Mouse (Mus musculus): ENCODE measurements around the gene C1galt1c1. TPM values are rescaled to one million over a fixed set of nuclear protein-coding genes. Genes with fewer than 3 reads are reported as not detected.

Gene C1galt1c1
- polyA plus RNA-seq, 1 experiment from 2014 or later: 13.1 TPM

DNA sequence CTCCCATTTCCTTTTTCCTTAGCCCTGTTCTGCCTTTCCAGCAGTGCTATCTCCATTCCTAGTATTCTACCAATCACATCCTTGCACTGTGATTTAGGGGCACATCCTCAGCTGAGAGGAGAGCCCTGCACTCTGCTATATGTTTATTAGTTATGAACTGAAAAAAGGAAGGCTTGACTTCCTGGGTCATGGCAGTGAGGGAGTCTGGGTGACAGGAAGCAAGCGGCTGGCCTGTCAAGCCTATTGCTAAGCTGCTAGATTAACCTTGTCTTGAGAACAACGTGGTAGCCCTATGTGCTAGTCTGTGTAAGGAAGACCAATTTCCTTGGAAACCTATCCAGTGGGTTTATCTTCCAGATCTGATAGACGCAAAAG, 33.9 kb downstream of the C1galt1c1 start:
- Histone ChIP-seq H3K27ac (peak overlapping the region; percentile 58), H3K4me1 (no peaks in the 10 kb centered on the region), H3K4me3 (peak overlapping the region; percentile 62), H3K9me3 (replicated peaks) (no peaks in the 10 kb centered on the region), H3K36me3 (no peaks in the 10 kb centered on the region), H3K27me3 (replicated peaks) (no peaks in the 10 kb centered on the region), H3K9ac (peak overlapping the region; percentile 59), H3K4me2 (peak overlapping the region; percentile 68)
- peak; percentile 62 for ATAC-seq
- 7% methylated on average over 3 of the region's 3 CpGs for WGBS (ENCODE audit: insufficient replicate concordance)

DNA sequence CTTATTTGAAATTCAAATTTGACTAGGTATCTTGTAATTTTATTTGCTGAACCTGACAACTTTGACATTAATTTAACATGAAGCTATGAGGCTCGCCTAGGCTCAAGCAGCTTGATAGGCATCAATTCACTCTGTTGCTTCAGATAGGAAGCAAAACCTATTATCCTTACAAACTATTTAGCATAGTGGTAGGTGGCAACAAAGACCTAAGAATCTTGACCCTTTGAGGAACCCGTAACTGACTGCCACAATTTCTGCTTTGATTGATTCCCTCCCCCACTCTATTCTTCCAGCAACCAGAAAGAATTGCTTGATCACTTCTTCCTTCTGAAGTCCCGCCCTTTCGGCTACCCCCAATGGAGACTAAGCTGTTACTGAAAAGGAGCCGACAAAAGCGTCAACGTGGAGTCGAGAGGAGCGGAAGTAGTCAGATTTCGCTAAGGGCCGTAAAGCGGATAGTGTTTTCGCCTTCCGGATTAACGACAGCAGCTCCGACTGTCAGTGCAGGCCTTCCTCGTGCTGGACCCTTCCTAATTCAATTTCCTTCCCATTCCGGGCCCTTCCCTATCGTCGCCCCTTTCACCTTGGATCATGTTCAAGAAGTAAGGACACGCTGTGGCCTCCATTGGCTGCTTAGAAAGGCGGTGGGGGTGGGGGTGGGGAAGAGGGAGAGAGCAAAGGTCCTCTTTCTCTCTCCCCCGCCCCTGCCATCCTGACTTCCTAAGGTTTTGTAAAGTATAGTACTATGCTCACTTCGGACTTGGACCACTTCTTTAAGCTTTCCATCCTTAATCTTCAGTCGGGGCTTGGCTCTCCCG, 34.5 kb downstream of the C1galt1c1 start, which contains the start of gene Mcts1:
Gene Mcts1 (plus strand): TSS at position 402 of the 818 bp plus-strand sequence.
- H3K36me3 ChIP-seq: no peaks in the 10 kb centered on the region
- peak within 1 kb of the TSS; percentile 58 for H3K27ac ChIP-seq
- no peaks in the 10 kb centered on the region for H3K4me1 ChIP-seq
- no peaks in the 10 kb centered on the region for H3K27me3 ChIP-seq (replicated peaks)
- peak within 1 kb of the TSS; percentile 62 for H3K4me3 ChIP-seq
- peak; percentile 72 for ATAC-seq
- H3K9me3 ChIP-seq (replicated peaks): no peaks in the 10 kb centered on the region
- peak within 1 kb of the TSS; percentile 68 for H3K4me2 ChIP-seq
- WGBS (ENCODE audit: insufficient replicate concordance): 6% methylated on average over 26 of the region's 26 CpGs
- peak within 1 kb of the TSS; percentile 59 for H3K9ac ChIP-seq

DNA sequence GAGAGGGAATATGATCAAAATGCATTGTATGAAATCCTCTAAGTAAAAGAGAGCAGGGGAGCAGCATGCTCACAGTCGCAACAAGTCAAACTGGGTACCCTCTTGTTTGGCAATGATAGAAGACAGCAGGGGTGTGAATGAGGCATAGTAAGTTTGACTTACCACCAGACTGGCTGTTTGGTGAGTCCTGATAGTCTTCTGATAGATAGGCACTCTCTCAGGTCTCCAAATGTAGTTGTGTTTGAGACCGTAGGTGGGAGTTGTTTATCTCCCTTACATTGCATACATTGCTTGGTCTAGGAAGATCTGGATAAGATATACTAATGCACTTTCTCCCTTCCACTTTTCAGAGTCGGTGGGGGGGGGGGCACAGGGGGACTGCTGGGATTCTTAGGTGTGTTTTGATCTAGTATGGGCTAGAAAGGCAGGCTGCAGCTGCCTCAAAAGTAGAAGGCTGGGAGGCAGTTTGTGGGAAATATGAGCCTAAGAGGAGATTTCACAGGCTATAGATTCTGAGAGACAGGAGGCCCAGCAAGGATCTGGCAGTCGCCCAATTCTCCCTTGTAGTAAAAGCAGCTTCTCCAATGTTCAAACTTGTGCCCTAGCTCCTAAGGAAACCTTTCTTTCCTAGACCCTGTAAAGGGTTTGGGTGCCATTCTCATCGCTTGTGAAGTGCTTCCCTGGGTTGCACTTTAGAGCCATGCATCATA, 41.6 kb downstream of the C1galt1c1 start:
- H3K27me3 ChIP-seq (replicated peaks): no peaks in the 10 kb centered on the region
- 36% methylated on average over 5 of the region's 5 CpGs for WGBS (ENCODE audit: insufficient replicate concordance)
- H3K9ac ChIP-seq: no peak overlapping the region
- H3K9me3 ChIP-seq (replicated peaks): no peaks in the 10 kb centered on the region
- H3K4me2 ChIP-seq: peak overlapping the region; percentile 24; the same call in 1 of the 2 replicates
- H3K4me3 ChIP-seq: no peak overlapping the region
- ATAC-seq: peak; percentile 81
- peak overlapping the region; percentile 70 for H3K27ac ChIP-seq
- H3K4me1 ChIP-seq: peaks cover 47% of the 10 kb centered on the region
- no peaks in the 10 kb centered on the region for H3K36me3 ChIP-seq

DNA sequence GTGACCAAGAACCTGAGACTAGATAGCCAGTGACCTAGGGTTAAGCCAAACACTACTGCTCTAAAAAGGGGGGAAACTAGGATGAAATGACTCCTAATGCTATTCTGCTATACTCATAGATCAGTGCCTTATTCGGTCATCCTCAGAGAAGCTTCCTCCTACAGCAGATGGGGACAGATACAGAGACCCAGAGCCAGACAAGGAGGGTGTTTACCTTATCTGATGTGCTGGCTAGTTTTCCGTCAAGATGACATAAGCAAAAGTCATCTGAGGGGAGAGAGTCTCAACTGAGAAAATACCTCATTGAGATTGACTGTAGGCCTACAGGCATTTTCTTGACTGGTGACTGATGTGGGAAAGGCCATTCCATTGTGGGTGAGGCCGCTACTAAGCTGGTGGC, 43.1 kb downstream of the C1galt1c1 start:
- peak overlapping the region; percentile 70; the same call in 1 of the 2 replicates for H3K27ac ChIP-seq
- no peak overlapping the region for H3K4me3 ChIP-seq
- WGBS (ENCODE audit: insufficient replicate concordance): 47% methylated on average over 3 of the region's 3 CpGs
- no peaks in the 10 kb centered on the region for H3K9me3 ChIP-seq (replicated peaks)
- no peaks in the 10 kb centered on the region for H3K27me3 ChIP-seq (replicated peaks)
- H3K4me2 ChIP-seq: no peak overlapping the region
- peak; percentile 66 for ATAC-seq
- H3K36me3 ChIP-seq: no peaks in the 10 kb centered on the region
- peaks cover 47% of the 10 kb centered on the region for H3K4me1 ChIP-seq
- no peak overlapping the region for H3K9ac ChIP-seq

DNA sequence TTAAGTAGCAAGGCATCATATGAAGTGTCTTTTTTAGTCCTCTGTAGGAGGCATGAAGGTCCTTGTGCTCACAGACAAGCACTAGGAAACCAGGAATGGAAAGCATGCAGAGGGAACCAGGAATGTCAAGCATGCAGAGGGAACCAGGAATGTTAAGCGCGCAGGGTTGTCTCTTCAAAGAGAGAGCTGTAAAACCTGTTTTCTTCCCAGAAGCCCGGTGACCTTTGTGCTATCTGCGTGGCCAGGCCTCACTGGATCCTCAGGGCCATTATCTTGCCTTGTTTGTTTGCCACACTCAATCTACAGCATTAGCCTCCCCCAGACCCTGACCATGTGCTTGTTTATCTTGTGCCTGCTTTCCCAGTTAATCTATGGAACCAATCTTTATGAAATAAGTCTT, 45.1 kb downstream of the C1galt1c1 start:
- peak overlapping the region; percentile 62 for H3K27ac ChIP-seq
- 31% methylated on average over 4 of the region's 4 CpGs for WGBS (ENCODE audit: insufficient replicate concordance)

DNA sequence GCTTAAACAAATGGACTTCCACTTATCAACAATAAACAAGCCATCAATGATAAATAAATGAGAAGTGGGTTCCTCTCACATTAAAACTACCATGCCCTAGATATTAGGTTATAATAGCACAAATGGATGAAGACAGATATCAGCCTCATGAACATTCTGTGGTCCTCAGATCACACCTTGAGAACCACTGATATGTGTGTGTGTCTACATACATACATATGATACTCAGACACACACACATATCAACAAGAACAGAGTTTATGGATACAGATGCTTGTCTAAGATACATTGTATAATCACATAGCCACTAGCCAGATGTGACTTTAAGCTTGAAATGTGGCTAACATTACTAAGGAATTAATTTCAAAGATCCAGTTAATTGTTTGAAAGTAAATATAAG, 51.6 kb downstream of the C1galt1c1 start:
- Histone ChIP-seq H3K27ac (no peak overlapping the region), H3K4me3 (no peak overlapping the region), H3K9ac (no peak overlapping the region), H3K4me1 (peaks cover 24% of the 10 kb centered on the region), H3K27me3 (replicated peaks) (no peaks in the 10 kb centered on the region), H3K36me3 (no peaks in the 10 kb centered on the region), H3K9me3 (replicated peaks) (no peaks in the 10 kb centered on the region), H3K4me2 (no peak overlapping the region)
- peak; percentile 82 for ATAC-seq

More for the DNA sequence above, 45.1 kb downstream of the C1galt1c1 start:
- Histone ChIP-seq H3K4me3 (no peak overlapping the region), H3K4me2 (no peak overlapping the region), H3K9ac (no peak overlapping the region; the same call in 1 of the 2 replicates), H3K27me3 (replicated peaks) (no peaks in the 10 kb centered on the region), H3K4me1 (peaks cover 47% of the 10 kb centered on the region), H3K9me3 (replicated peaks) (no peaks in the 10 kb centered on the region), H3K36me3 (no peaks in the 10 kb centered on the region)
- ATAC-seq: peak; percentile 77

DNA sequence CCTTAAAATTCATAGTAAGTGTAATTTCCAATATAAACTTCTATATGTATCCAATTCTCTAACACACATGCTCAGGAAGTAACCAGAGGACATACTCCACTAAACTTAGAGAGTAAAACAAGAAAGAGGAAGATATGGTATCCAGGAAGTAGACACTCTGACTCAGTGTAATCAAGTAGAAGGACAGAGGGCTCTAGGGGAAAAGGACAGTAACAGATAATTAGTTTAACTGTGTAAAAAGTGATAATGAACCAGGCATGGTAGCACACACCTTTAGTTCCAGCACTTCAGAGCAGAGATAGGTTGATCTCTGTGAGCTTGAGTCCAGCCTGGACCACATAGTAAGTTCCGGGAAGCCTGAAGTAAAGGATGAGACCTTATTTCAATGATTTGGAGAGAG, 53.7 kb downstream of the C1galt1c1 start:
- WGBS (ENCODE audit: insufficient replicate concordance): 65% methylated on average over 1 of the region's 1 CpGs
- Histone ChIP-seq H3K4me2 (no peak overlapping the region), H3K4me1 (peaks cover 34% of the 10 kb centered on the region), H3K27ac (peak overlapping the region; percentile 10; the same call in 1 of the 2 replicates), H3K4me3 (no peak overlapping the region), H3K36me3 (no peaks in the 10 kb centered on the region), H3K9me3 (replicated peaks) (no peaks in the 10 kb centered on the region), H3K27me3 (replicated peaks) (no peaks in the 10 kb centered on the region), H3K9ac (no peak overlapping the region)
- ATAC-seq: 0 out of 2 replicates have a peak, but pooled peaks have one; percentile 46

Other genes starting within 250 kb of the C1galt1c1 start
- gene Lamp2, start 178.6 kb downstream of the C1galt1c1 start, polyA plus RNA-seq (2016; fragmentation: Nextera tagmentation; extraction: Ambion mirVana): 46.5 and 48.6 TPM in 2 replicates
- gene Cul4b, start 58.9 kb downstream of the C1galt1c1 start, polyA plus RNA-seq (2016; fragmentation: Nextera tagmentation; extraction: Ambion mirVana): 21.0 and 22.2 TPM in 2 replicates
- gene Mcts1, start 34.5 kb downstream of the C1galt1c1 start, polyA plus RNA-seq (2016; fragmentation: Nextera tagmentation; extraction: Ambion mirVana): 56.8 TPM in 2 replicates
- gene 6030498E09Rik, start 137.6 kb upstream of the C1galt1c1 start, polyA plus RNA-seq (2016; fragmentation: Nextera tagmentation; extraction: Ambion mirVana): 0.26 TPM in 1 of 2 replicates, not detected in the other